17 mouse cellular contexts compared by ENCODE assay signal in genomic region chr5:134933686-134934085, GRCm38 (mm10). TPM values are rescaled to one million over a fixed set of nuclear protein-coding genes. Genes with fewer than 3 reads are reported as not detected.
DNase-seq lines count a peak whose midpoint lies in the region; ATAC-seq and TF ChIP-seq lines count a peak whose summit lies in the region.
"Not testable (repeated sequence)": the region's sequence is repeated elsewhere in the genome, so short reads cannot be mapped to it uniquely, and the experiment has no call there.
"Had no signal": no experiment of that assay in that cellular context is flagged by ENCODE, and none has a peak within 500 bp of the region (broad histone marks: within the 10 kb centered on the region; RNA-seq: fewer than 3 reads in every experiment).

No protein-coding gene starts in this region.

- H3K9ac ChIP-seq in liver, embryonic 14.5 days (replicated peaks) = not testable (repeated sequence)

- not testable (repeated sequence) for ATAC-seq in liver, embryonic 14.5 days (ENCODE audit: insufficient read depth)

- not testable (repeated sequence) for H3K27me3 ChIP-seq in embryonic facial prominence, embryonic 10.5 days (replicated peaks; ENCODE audit: low read depth, poor library complexity, severe bottlenecking); liver, embryonic 14.5 days (ENCODE audit: control insufficient read depth, insufficient read depth, low read length); megakaryocyte, embryonic 14.5 days (replicated peaks); thymus, adult 2 months (ENCODE audit: control insufficient read depth, insufficient read depth, low read length)

- peak; percentile 57 for DNase-seq in ES-CJ7 (ENCODE audit: low read depth, low spot score)
- DNase-seq in embryonic facial prominence, embryonic 10.5 days (ENCODE audit: low spot score); liver, embryonic 14.5 days (ENCODE audit: low read depth in 3 of 3, low spot score in 3 of 3); thymus, adult 2 months: not testable (repeated sequence)
- DNase-seq in induced T-regulatory cell, adult 2 months (ENCODE audit: low read depth) = peak; percentile 34

- H3K9me3 ChIP-seq in embryonic facial prominence, embryonic 10.5 days; liver, embryonic 14.5 days (ENCODE audit: control insufficient read depth, low read length); megakaryocyte, embryonic 14.5 days: not testable (repeated sequence)

- H3K4me2 ChIP-seq in liver, embryonic 14.5 days (ENCODE audit: low read depth) = peak overlapping the region; percentile 90

- 89% methylated on average over 5 of the region's 5 CpGs for WGBS in embryonic facial prominence, embryonic 10.5 days
- 72% methylated on average over 5 of the region's 5 CpGs for WGBS in liver, embryonic 14.5 days (ENCODE audit: insufficient replicate concordance)
- WGBS in thymus, adult 2 months = 97% methylated on average over 5 of the region's 5 CpGs

- TF ChIP-seq CTCF in liver, embryonic 14.5 days (IDR thresholded peaks at IDR 0.05; ENCODE audit: low read depth); thymus, adult 2 months (IDR thresholded peaks at IDR 0.05; ENCODE audit: borderline replicate concordance, control insufficient read depth, extremely low read depth, insufficient read depth, low read length, poor library complexity): not testable (repeated sequence)

- H3K27ac ChIP-seq in embryonic facial prominence, embryonic 10.5 days (replicated peaks); liver, embryonic 14.5 days: not testable (repeated sequence)
- peak overlapping the region; percentile 33 for H3K27ac ChIP-seq in thymus, adult 2 months (ENCODE audit: control insufficient read depth, insufficient read depth, low read length)

- TF ChIP-seq EP300 in liver, embryonic 14.5 days (IDR thresholded peaks at IDR 0.05; ENCODE audit: low read depth) = not testable (repeated sequence)

- not testable (repeated sequence) for TF ChIP-seq POLR2A in thymus, adult 2 months (IDR thresholded peaks at IDR 0.05; ENCODE audit: control insufficient read depth, extremely low read depth, insufficient read depth, low read length, poor library complexity)

- peak overlapping the region; percentile 11; the same call in 1 of the 2 replicates for H3K4me3 ChIP-seq in embryonic facial prominence, embryonic 10.5 days
- not testable (repeated sequence) for H3K4me3 ChIP-seq in liver, embryonic 14.5 days (ENCODE audit: insufficient read depth in 1 of 2, low read depth in 2 of 2, low read length in 2 of 2); thymus, adult 2 months (ENCODE audit: control insufficient read depth, insufficient read depth, low read length)
- peak overlapping the region; percentile 88 for H3K4me3 ChIP-seq in megakaryocyte, embryonic 14.5 days (replicated peaks)

- H3K36me3 ChIP-seq in embryonic facial prominence, embryonic 10.5 days (replicated peaks) = peaks cover 22% of the 10 kb centered on the region
- not testable (repeated sequence) for H3K36me3 ChIP-seq in liver, embryonic 14.5 days (replicated peaks; ENCODE audit: control insufficient read depth, insufficient read depth, low read depth); thymus, adult 2 months (ENCODE audit: control insufficient read depth, insufficient read depth, low read length)
- peaks cover 50% of the 10 kb centered on the region for H3K36me3 ChIP-seq in megakaryocyte, embryonic 14.5 days (replicated peaks; ENCODE audit: low read length)

- H3K4me1 ChIP-seq in embryonic facial prominence, embryonic 10.5 days = peaks cover 10% of the 10 kb centered on the region
- H3K4me1 ChIP-seq in liver, embryonic 14.5 days (replicated peaks; ENCODE audit: control insufficient read depth in 2 of 2, insufficient read depth in 2 of 2, low read length in 1 of 2) = not testable (repeated sequence)
- H3K4me1 ChIP-seq in megakaryocyte, embryonic 14.5 days = peaks cover 68% of the 10 kb centered on the region
- H3K4me1 ChIP-seq in thymus, adult 2 months (replicated peaks; ENCODE audit: control insufficient read depth, insufficient read depth, low read length) = peaks cover 20% of the 10 kb centered on the region

RNA-seq across cellular contexts. Expression of gene Mettl27, which starts 1.5 kb away (rescaled TPM):
- polyA plus RNA-seq in embryonic facial prominence, embryonic 10.5 days (2016; fragmentation: Nextera tagmentation; extraction: Ambion mirVana) = 14.8 and 17.0 TPM in 2 replicates
- polyA plus RNA-seq in liver, embryonic 14.5 days (2012; rRNA removed) = 7.1 and 7.9 TPM in 2 replicates
- 14.4 and 16.3 TPM in 2 replicates for polyA plus RNA-seq in liver, embryonic 14.5 days (2014; fragmentation: Nextera tagmentation; extraction: Ambion mirVana)
- 18.7 and 34.3 TPM in 2 replicates for polyA plus RNA-seq in megakaryocyte, embryonic 14.5 days (2012; ENCODE audit: insufficient read depth, low replicate concordance)
- polyA plus RNA-seq in thymus, adult 2 months (2012; rRNA removed) = 24.9 and 26.7 TPM in 2 replicates

RNA-seq across cellular contexts. Expression of gene Cldn4, which starts 13.0 kb away (rescaled TPM):
- polyA plus RNA-seq in embryonic facial prominence, embryonic 10.5 days (2016; fragmentation: Nextera tagmentation; extraction: Ambion mirVana) = 16.7 and 17.5 TPM in 2 replicates
- polyA plus RNA-seq in liver, embryonic 14.5 days (2012; rRNA removed) = 0.35 and 0.39 TPM in 2 replicates
- polyA plus RNA-seq in liver, embryonic 14.5 days (2014; fragmentation: Nextera tagmentation; extraction: Ambion mirVana) = 0.29 TPM in 2 replicates
- not detected in 2 replicates for polyA plus RNA-seq in megakaryocyte, embryonic 14.5 days (2012; ENCODE audit: insufficient read depth, low replicate concordance)
- polyA plus RNA-seq in thymus, adult 2 months (2012; rRNA removed) = 55.4 and 57.8 TPM in 2 replicates
- polyA plus RNA-seq: activated CD4-positive, CD25-positive, alpha-beta regulatory T cell, adult 4 months; forebrain, embryonic 13.5 days; forebrain, postnatal 0 days; G1E; heart, postnatal 0 days; inflammation-experienced regulatory T-cells, adult 6 months had no signal

RNA-seq across cellular contexts. Expression of gene Cldn13, which starts 18.4 kb away (rescaled TPM):
- polyA plus RNA-seq in embryonic facial prominence, embryonic 10.5 days (2016; fragmentation: Nextera tagmentation; extraction: Ambion mirVana) = 2.1 and 2.8 TPM in 2 replicates
- 148 and 152 TPM in 2 replicates for polyA plus RNA-seq in liver, embryonic 14.5 days (2012; rRNA removed)
- 288 and 296 TPM in 2 replicates for polyA plus RNA-seq in liver, embryonic 14.5 days (2014; fragmentation: Nextera tagmentation; extraction: Ambion mirVana)
- polyA plus RNA-seq in megakaryocyte, embryonic 14.5 days (2012; ENCODE audit: insufficient read depth, low replicate concordance) = not detected in 2 replicates
- 1.8 and 1.9 TPM in 2 replicates for polyA plus RNA-seq in thymus, adult 2 months (2012; rRNA removed)
- polyA plus RNA-seq: cortical plate, adult 2 months; forebrain, embryonic 13.5 days; forebrain, postnatal 0 days; G1E; inflammation-experienced regulatory T-cells, adult 6 months had no signal

RNA-seq across cellular contexts. Expression of gene Tmem270, which starts 27.2 kb away (rescaled TPM):
- polyA plus RNA-seq in embryonic facial prominence, embryonic 10.5 days (2016; fragmentation: Nextera tagmentation; extraction: Ambion mirVana) = not detected in 2 replicates
- polyA plus RNA-seq in liver, embryonic 14.5 days (2012; rRNA removed) = 0.04 TPM in 1 of 2 replicates, not detected in the other
- polyA plus RNA-seq in liver, embryonic 14.5 days (2014; fragmentation: Nextera tagmentation; extraction: Ambion mirVana) = not detected in 2 replicates
- not detected in 2 replicates for polyA plus RNA-seq in megakaryocyte, embryonic 14.5 days (2012; ENCODE audit: insufficient read depth, low replicate concordance)
- not detected in 2 replicates for polyA plus RNA-seq in thymus, adult 2 months (2012; rRNA removed)
- polyA plus RNA-seq: activated CD4-positive, CD25-positive, alpha-beta regulatory T cell, adult 4 months; cortical plate, adult 2 months; embryonic facial prominence, embryonic 13.5 days; forebrain, embryonic 13.5 days; forebrain, postnatal 0 days; G1E; heart, embryonic 12.5 days; heart, postnatal 0 days; hindbrain, embryonic 11.5 days; hindbrain, embryonic 15.5 days; inflammation-experienced regulatory T-cells, adult 6 months had no signal

RNA-seq across cellular contexts. Expression of gene Cldn3, which starts 52.3 kb away (rescaled TPM):
- 18.2 and 18.8 TPM in 2 replicates for polyA plus RNA-seq in embryonic facial prominence, embryonic 10.5 days (2016; fragmentation: Nextera tagmentation; extraction: Ambion mirVana)
- 0.47 and 0.73 TPM in 2 replicates for polyA plus RNA-seq in liver, embryonic 14.5 days (2012; rRNA removed)
- 0.43 and 0.47 TPM in 2 replicates for polyA plus RNA-seq in liver, embryonic 14.5 days (2014; fragmentation: Nextera tagmentation; extraction: Ambion mirVana)
- polyA plus RNA-seq in megakaryocyte, embryonic 14.5 days (2012; ENCODE audit: insufficient read depth, low replicate concordance) = 0.64 and 3.8 TPM in 2 replicates
- 14.7 and 15.0 TPM in 2 replicates for polyA plus RNA-seq in thymus, adult 2 months (2012; rRNA removed)
- polyA plus RNA-seq: activated CD4-positive, CD25-positive, alpha-beta regulatory T cell, adult 4 months; inflammation-experienced regulatory T-cells, adult 6 months had no signal

Comparison
In these comparisons a context has a peak if more than half of its experiments do, and no peak if none do; other contexts are left out.
1. RNA of gene Cldn4, which starts 13.0 kb away (polyA plus RNA-seq): 55.4 to 57.8 TPM in thymus, adult 2 months and 16.7 to 17.5 TPM in embryonic facial prominence, embryonic 10.5 days; 0.29 to 0.39 TPM in liver, embryonic 14.5 days and not detected in megakaryocyte, embryonic 14.5 days; every median in the first group is over 10 times any median in the second.
2. RNA of gene Cldn13, which starts 18.4 kb away (polyA plus RNA-seq): 148 to 296 TPM in liver, embryonic 14.5 days; 2.1 to 2.8 TPM in embryonic facial prominence, embryonic 10.5 days, 1.8 to 1.9 TPM in thymus, adult 2 months and not detected in megakaryocyte, embryonic 14.5 days; every median in the first group is over 10 times any median in the second.